Mouse (Mus musculus): ENCODE measurements around the gene Hist1h2ae.

DNA sequence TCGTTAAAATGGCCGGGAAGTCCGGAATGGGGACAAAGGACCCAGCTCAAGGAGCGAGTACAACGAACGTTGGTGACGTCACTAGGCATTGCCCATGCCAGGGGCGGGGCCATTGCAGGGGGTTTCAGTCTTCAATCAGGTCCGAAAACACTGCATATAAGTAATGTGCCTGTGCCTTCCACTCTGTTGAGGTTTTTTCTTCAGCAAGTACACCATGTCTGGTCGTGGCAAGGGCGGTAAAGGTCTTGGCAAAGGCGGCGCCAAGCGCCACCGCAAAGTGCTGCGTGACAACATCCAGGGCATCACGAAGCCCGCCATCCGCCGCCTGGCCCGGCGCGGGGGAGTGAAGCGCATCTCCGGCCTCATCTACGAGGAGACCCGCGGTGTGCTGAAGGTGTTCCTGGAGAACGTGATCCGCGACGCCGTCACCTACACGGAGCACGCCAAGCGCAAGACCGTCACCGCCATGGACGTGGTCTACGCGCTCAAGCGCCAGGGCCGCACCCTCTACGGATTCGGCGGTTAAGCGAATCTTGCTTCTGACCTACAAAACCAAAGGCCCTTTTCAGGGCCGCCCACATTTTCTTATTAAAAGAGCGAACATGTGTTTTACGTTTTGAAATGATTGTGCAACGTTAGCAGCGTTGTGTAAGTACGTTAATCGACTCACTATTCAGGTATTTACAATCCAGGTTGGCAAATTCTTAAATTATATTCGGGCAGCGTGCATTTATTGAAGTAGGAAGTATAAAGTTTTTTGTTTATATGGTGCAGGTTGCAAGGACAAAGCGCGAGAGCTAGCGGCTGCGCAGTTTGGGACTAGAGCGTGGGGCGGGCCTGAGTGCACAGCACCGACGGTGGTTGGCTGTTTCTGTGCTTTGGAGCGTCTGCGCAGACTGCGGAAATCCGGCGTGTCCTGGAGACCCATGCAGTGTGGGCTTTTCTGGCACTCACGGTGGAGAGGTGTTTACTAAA lies 39.8 kb downstream of the Hist1h2ae start, which contains the start of gene Hist1h4h:
- TF ChIP-seq TAL1 (IDR thresholded peaks at IDR 0.05; ENCODE audit: low read length) = no peak
- TF ChIP-seq GATA1 (IDR thresholded peaks at IDR 0.05; ENCODE audit: low read length) = no peak
